Mouse (Mus musculus): ENCODE data around the gene Nck2.

DNA sequence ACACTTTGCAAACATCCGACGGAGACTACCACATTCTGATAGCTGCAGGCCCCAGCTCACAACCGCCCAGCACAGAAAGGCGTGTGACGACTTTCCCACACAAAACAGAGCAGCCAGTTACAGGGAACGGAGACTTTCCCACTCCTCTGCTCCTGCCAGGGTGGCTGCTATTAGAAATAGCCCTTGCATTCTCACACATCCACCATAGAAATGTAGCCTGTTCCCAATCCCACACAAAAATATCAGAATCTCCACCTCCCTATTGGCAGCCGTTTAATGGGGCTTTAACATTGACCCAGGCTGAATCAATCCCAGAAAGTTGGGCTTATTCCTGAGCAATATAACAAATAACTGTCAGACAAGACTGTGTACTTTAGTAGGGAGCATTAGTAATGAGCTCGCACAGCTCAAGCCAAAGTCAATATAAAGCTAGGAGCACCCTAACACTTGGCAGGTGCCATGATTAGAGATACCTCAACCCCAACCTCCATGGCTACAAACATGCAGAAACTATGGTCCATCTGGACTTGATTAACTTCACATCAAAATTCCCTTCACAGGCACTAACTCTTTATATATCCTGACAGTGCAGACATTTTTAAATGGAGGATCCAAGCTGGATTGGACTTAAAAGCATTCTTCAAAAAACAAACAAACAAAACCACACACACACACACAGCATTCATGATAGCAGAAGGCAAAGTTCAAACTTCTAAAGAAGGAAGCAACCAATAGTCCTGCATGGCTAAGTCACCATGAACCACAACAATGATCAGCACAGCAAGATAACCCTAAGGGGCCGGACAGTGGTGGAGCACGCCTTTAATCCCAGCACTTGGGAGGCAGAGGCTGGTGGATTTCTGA, 45.4 kb upstream of the Nck2 start:
- no peak for TF ChIP-seq CTCF (IDR thresholded peaks at IDR 0.05; ENCODE audit: low read depth)
- no peak for TF ChIP-seq EP300 (IDR thresholded peaks at IDR 0.05; ENCODE audit: low read depth)

Measured in liver, postnatal 0 days (tissue).